15 mouse cellular contexts compared by ENCODE assay signal in the genomic region with DNA sequence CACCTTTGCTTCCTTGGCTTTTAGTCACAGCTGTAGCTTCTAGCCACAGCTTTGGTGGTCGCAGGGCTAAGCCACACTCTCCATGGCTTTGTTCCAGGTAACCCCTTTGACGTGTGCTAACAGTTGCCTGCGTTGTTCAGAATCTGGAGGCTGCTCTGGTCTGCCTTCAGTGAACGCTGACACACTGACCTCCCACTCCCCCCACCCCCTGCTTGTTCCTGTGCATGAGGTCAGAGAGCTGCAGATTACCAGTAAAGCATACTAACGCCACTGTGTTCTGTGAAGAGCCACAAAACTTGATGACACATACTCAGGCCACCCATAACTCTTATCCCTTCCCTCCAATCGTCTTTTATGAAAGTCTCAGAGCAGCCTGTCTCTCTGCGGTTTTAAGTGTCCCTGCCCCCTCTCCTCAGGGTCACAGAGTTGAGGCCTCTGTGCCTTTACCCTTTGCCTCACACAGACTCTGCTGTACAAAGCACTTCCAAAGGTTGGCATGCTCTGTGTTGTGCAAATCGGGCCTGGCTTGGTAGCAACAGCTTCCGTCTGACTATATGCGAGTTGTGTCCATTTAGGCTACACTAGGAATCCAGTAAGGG. TPM values are rescaled to one million over a fixed set of nuclear protein-coding genes. Genes with fewer than 3 reads are reported as not detected.
A peak's percentile ranks its signal among the peaks of the same experiment; 100 is the strongest.
DNase-seq lines count a peak whose midpoint lies in the region; ATAC-seq and TF ChIP-seq lines count a peak whose summit lies in the region.
"Had no signal": no experiment of that assay in that cellular context is flagged by ENCODE, and none has a peak within 500 bp of the region (broad histone marks: within the 10 kb centered on the region; RNA-seq: fewer than 3 reads in every experiment).

No protein-coding gene starts in this region.

- no peak overlapping the region for H3K27ac ChIP-seq in kidney, embryonic 15.5 days
- peak overlapping the region; percentile 89 for H3K27ac ChIP-seq in brown adipose tissue, adult 24 weeks (replicated peaks; ENCODE audit: low read depth, low read length)
- H3K27ac ChIP-seq in liver, embryonic 14.5 days, result peak overlapping the region; percentile 21
- no peak overlapping the region for H3K27ac ChIP-seq in forebrain, embryonic 14.5 days (ENCODE audit: low read depth, low read length)
- no peak overlapping the region for H3K27ac ChIP-seq in gastrocnemius, adult 2 months
- H3K27ac ChIP-seq: embryonic facial prominence, embryonic 13.5 days; hindbrain, embryonic 13.5 days; midbrain, embryonic 12.5 days; neural tube, embryonic 12.5 days had no signal

- WGBS in kidney, embryonic 15.5 days, result 37% methylated on average over 10 of the region's 10 CpGs
- WGBS in liver, embryonic 14.5 days (ENCODE audit: insufficient replicate concordance), result 56% methylated on average over 10 of the region's 10 CpGs
- WGBS in forebrain, embryonic 14.5 days, result 78% methylated on average over 10 of the region's 10 CpGs

- 0 out of 2 replicates have a peak, but pooled peaks have one; percentile 28 for ATAC-seq in kidney, embryonic 15.5 days (replicated peaks; ENCODE audit: low FRiP score)
- ATAC-seq in liver, embryonic 14.5 days (ENCODE audit: insufficient read depth), result no peak; the same call in 1 of the 2 replicates
- no peak for ATAC-seq in forebrain, embryonic 14.5 days
- ATAC-seq: forebrain, postnatal 0 days had no signal

- no peak for TF ChIP-seq CTCF in liver, embryonic 14.5 days (IDR thresholded peaks at IDR 0.05; ENCODE audit: low read depth)
- TF ChIP-seq CTCF in gastrocnemius, adult 2 months (IDR thresholded peaks at IDR 0.05), result no peak

- intact Hi-C loops in gastrocnemius, adult 2 months (cut with DNase I), result no loop called here

- peaks cover 7% of the 10 kb centered on the region for H3K4me1 ChIP-seq in kidney, embryonic 15.5 days
- H3K4me1 ChIP-seq in brown adipose tissue, adult 24 weeks (ENCODE audit: control insufficient read depth, insufficient read depth, insufficient read length, low read length), result no peaks in the 10 kb centered on the region; the same call in 1 of the 2 replicates
- peaks cover 15 to 26% of the 10 kb centered on the region in 2 experiments for H3K4me1 ChIP-seq in liver, embryonic 14.5 days (replicated peaks; ENCODE audit: control insufficient read depth in 2 of 2, insufficient read depth in 2 of 2, low read length in 1 of 2)
- H3K4me1 ChIP-seq in forebrain, embryonic 14.5 days (ENCODE audit: control insufficient read depth, insufficient read depth, low read length), result no peaks in the 10 kb centered on the region
- H3K4me1 ChIP-seq: midbrain, embryonic 12.5 days had no signal

- H3K9ac ChIP-seq in kidney, embryonic 15.5 days, result no peak overlapping the region
- no peak overlapping the region for H3K9ac ChIP-seq in liver, embryonic 14.5 days (replicated peaks)
- no peak overlapping the region for H3K9ac ChIP-seq in forebrain, embryonic 14.5 days (ENCODE audit: low read length)
- H3K9ac ChIP-seq: embryonic facial prominence, embryonic 13.5 days; forebrain, postnatal 0 days; hindbrain, embryonic 13.5 days; midbrain, embryonic 12.5 days; neural tube, embryonic 12.5 days had no signal

- no peak overlapping the region for H3K4me2 ChIP-seq in kidney, embryonic 15.5 days
- no peak overlapping the region for H3K4me2 ChIP-seq in liver, embryonic 14.5 days (ENCODE audit: low read depth)
- no peak overlapping the region for H3K4me2 ChIP-seq in forebrain, embryonic 14.5 days (ENCODE audit: low read length)
- H3K4me2 ChIP-seq: embryonic facial prominence, embryonic 13.5 days; hindbrain, embryonic 13.5 days; midbrain, embryonic 12.5 days; neural tube, embryonic 12.5 days had no signal

- H3K4me3 ChIP-seq in kidney, embryonic 15.5 days (replicated peaks), result no peak overlapping the region
- no peak overlapping the region for H3K4me3 ChIP-seq in brown adipose tissue, adult 24 weeks (ENCODE audit: insufficient read depth, low read depth, low read length)
- H3K4me3 ChIP-seq in liver, embryonic 14.5 days (ENCODE audit: insufficient read depth in 1 of 2, low read depth in 2 of 2, low read length in 2 of 2), result no peak overlapping the region
- H3K4me3 ChIP-seq in forebrain, embryonic 14.5 days (ENCODE audit: low read depth, low read length), result no peak overlapping the region
- no peak overlapping the region for H3K4me3 ChIP-seq in gastrocnemius, adult 2 months
- H3K4me3 ChIP-seq: embryonic facial prominence, embryonic 13.5 days; hindbrain, embryonic 13.5 days; midbrain, embryonic 12.5 days; neural tube, embryonic 12.5 days had no signal

- no peak for TF ChIP-seq EP300 in liver, embryonic 14.5 days (IDR thresholded peaks at IDR 0.05; ENCODE audit: low read depth)

- no peak for DNase-seq in kidney, adult 8-10 months
- DNase-seq in adipocyte (ENCODE audit: low spot score), result peak; percentile 94
- no peak for DNase-seq in liver, embryonic 14.5 days (ENCODE audit: low read depth in 3 of 3, low spot score in 3 of 3)
- DNase-seq in forebrain, embryonic 14.5 days (ENCODE audit: low spot score), result no peak
- no peak for DNase-seq in gastrocnemius, adult 2 months
- DNase-seq: cerebellum, adult 9-10 months; forebrain, postnatal 0 days; lung, postnatal 10 days; thymus, postnatal 4 days had no signal

- no peaks in the 10 kb centered on the region for H3K36me3 ChIP-seq in kidney, embryonic 15.5 days
- no peaks in the 10 kb centered on the region for H3K36me3 ChIP-seq in liver, embryonic 14.5 days (replicated peaks; ENCODE audit: control insufficient read depth, insufficient read depth, low read depth)
- H3K36me3 ChIP-seq in forebrain, embryonic 14.5 days (ENCODE audit: control insufficient read depth, insufficient read depth, low read length), result no peaks in the 10 kb centered on the region
- H3K36me3 ChIP-seq: embryonic facial prominence, embryonic 13.5 days; hindbrain, embryonic 13.5 days; midbrain, embryonic 12.5 days; neural tube, embryonic 12.5 days had no signal

- H3K9me3 ChIP-seq in kidney, embryonic 15.5 days (replicated peaks), result no peaks in the 10 kb centered on the region
- no peaks in the 10 kb centered on the region for H3K9me3 ChIP-seq in liver, embryonic 14.5 days (ENCODE audit: control insufficient read depth, low read length)
- H3K9me3 ChIP-seq in forebrain, embryonic 14.5 days (replicated peaks; ENCODE audit: control insufficient read depth, low read length), result no peaks in the 10 kb centered on the region
- H3K9me3 ChIP-seq: embryonic facial prominence, embryonic 13.5 days; hindbrain, embryonic 13.5 days; midbrain, embryonic 12.5 days; neural tube, embryonic 12.5 days had no signal

- no peaks in the 10 kb centered on the region for H3K27me3 ChIP-seq in kidney, embryonic 15.5 days
- H3K27me3 ChIP-seq in liver, embryonic 14.5 days (ENCODE audit: control insufficient read depth, insufficient read depth, low read length), result no peaks in the 10 kb centered on the region
- no peaks in the 10 kb centered on the region for H3K27me3 ChIP-seq in forebrain, embryonic 14.5 days (replicated peaks; ENCODE audit: control insufficient read depth, insufficient read depth, low read length)
- H3K27me3 ChIP-seq: embryonic facial prominence, embryonic 13.5 days; midbrain, embryonic 12.5 days; neural tube, embryonic 12.5 days had no signal

RNA-seq across cellular contexts. Expression of a gene that starts 1.2 kb away (rescaled TPM):
- polyA plus RNA-seq in kidney, embryonic 15.5 days (2015; fragmentation: Nextera tagmentation; extraction: Ambion mirVana), result 2.4 and 9.6 TPM in 2 replicates
- 328 and 353 TPM in 2 replicates for polyA plus RNA-seq in brown adipose tissue, adult 24 weeks (2012; ENCODE audit: insufficient read depth, insufficient read length, missing spikeins)
- polyA plus RNA-seq in liver, embryonic 14.5 days (2012; rRNA removed), result 44.0 and 45.1 TPM in 2 replicates
- polyA plus RNA-seq in liver, embryonic 14.5 days (2014; fragmentation: Nextera tagmentation; extraction: Ambion mirVana), result 53.6 and 60.7 TPM in 2 replicates
- 0.23 TPM in 1 of 2 replicates, not detected in the other for polyA plus RNA-seq in forebrain, embryonic 14.5 days (2014; fragmentation: Nextera tagmentation; extraction: Ambion mirVana)
- total RNA-seq in gastrocnemius, adult 2 months (2021), result under 1 TPM in 1 of 2 experiments, not detected in 1; 0.84 TPM
- polyA plus RNA-seq: embryonic facial prominence, embryonic 13.5 days; hindbrain, embryonic 13.5 days; midbrain, embryonic 12.5 days; neural tube, embryonic 12.5 days had no signal

RNA-seq across cellular contexts. Expression of a gene that starts 9.6 kb away (rescaled TPM):
- polyA plus RNA-seq in kidney, embryonic 15.5 days (2015; fragmentation: Nextera tagmentation; extraction: Ambion mirVana), result 63.7 and 69.1 TPM in 2 replicates
- polyA plus RNA-seq in brown adipose tissue, adult 24 weeks (2012; ENCODE audit: insufficient read depth, insufficient read length, missing spikeins), result 3.1 and 4.1 TPM in 2 replicates
- polyA plus RNA-seq in liver, embryonic 14.5 days (2012; rRNA removed), result 23.4 and 31.1 TPM in 2 replicates
- 46.7 and 52.9 TPM in 2 replicates for polyA plus RNA-seq in liver, embryonic 14.5 days (2014; fragmentation: Nextera tagmentation; extraction: Ambion mirVana)
- 56.5 and 57.8 TPM in 2 replicates for polyA plus RNA-seq in forebrain, embryonic 14.5 days (2014; fragmentation: Nextera tagmentation; extraction: Ambion mirVana)
- under 1 TPM; 0.61 to 0.66 TPM for total RNA-seq in gastrocnemius, adult 2 months (2021)

Comparison
In these comparisons a context has a peak if more than half of its experiments do, and no peak if none do; other contexts are left out.
1. H3K27ac ChIP-seq: peak in brown adipose tissue, adult 24 weeks (single experiment) and liver, embryonic 14.5 days (single experiment); none in kidney, embryonic 15.5 days (single experiment), forebrain, embryonic 14.5 days (single experiment) and gastrocnemius, adult 2 months (single experiment).